Mouse (Mus musculus): Measurements from ENCODE around the gene Fat4.

- no peak for TF ChIP-seq POLR2A (IDR thresholded peaks at IDR 0.05; ENCODE audit: insufficient read depth, low read length)
- no peak for TF ChIP-seq EP300 (IDR thresholded peaks at IDR 0.05; ENCODE audit: insufficient read depth, low read depth, low read length)
- TF ChIP-seq CTCF (IDR thresholded peaks at IDR 0.05; ENCODE audit: low read depth, low read length) = no peak
These were observed 26.2 kb downstream of the Fat4 start for GRCm38 (mm10) chr3:38912768-38913487.
